Mouse (Mus musculus) spleen, adult 2 months (tissue): Measurements from ENCODE around the gene Car4.

ENCODE experiments used
- CTCF ChIP-seq: fragments of 200-500 bp; IDR thresholded peaks from 2 replicates; pipeline ENCODE4 v1.5.1; 2011; ENCODE audit warnings: mild to moderate bottlenecking, inconsistent platforms; ENCODE audit not compliant: insufficient read depth, insufficient read length, insufficient replicate concordance; ENCODE audit errors: extremely low read depth
- POLR2A ChIP-seq: fragments of 200-500 bp; IDR thresholded peaks from 2 replicates; pipeline ENCODE4 v1.6.1; 2011; ENCODE audit warnings: low read depth, low read length, inconsistent platforms

DNA sequence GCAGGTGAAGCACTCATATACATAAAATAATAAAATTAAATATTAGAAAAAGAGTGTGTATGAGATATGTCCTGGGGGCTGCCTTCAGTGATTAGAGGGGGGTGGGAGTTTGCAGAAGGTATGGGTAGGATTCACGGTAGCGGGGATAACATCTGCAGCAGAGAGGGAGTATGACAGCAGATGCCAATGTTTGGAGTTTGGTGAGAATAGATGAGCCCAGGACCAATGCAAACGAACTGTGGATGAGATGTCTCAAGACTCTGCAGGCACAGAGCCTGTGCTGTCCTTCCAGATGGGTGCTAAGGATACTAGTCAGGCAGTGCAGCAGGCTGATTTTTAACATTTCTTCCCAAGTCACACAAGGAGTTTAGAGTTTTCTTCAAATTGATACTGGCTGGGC is 19.1 kb downstream of the Car4 start:
- TF ChIP-seq POLR2A, result no peak
- no peak for TF ChIP-seq CTCF
